Mouse (Mus musculus) lung, postnatal 0 days (tissue): ENCODE results near the gene Map6.
A peak's percentile ranks its signal among the peaks of the same experiment; 100 is the strongest.

Source experiments
- CTCF ChIP-seq: IDR thresholded peaks from 2 replicates; pipeline ENCODE4 v1.5.1; 2016; ENCODE audit warnings: antibody characterized with exemption, mild to moderate bottlenecking
- EP300 ChIP-seq: IDR thresholded peaks from 2 replicates; pipeline ENCODE4 v1.6.1; 2016; ENCODE audit warnings: antibody characterized with exemption, mild to moderate bottlenecking, control low read depth

GRCm38 (mm10) chr7:99323321-99323700 lies 56.1 kb downstream of the Map6 start:
- no peak for TF ChIP-seq CTCF
- TF ChIP-seq EP300, result peak; percentile 23; the same call in 1 of the 2 replicates
